8 mouse cellular contexts compared by ENCODE assay signal in the genomic region with DNA sequence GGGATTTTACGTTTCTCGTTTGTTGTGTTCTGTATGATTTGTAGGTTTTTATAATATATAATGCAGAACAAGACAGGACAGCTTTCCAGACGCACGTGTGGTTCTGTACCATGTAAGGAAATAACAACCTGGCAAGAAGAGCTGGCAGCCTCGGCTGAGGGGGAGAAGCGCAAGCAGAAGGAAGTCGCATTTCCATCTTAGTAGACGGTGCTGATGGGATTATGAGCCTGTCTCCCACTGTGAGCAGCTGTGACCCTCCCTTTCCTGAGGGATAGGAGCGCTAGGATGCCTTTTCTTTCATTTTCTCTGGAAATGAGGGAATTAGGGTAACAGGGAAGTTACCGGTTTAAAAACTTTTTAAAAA. TPM values are rescaled to one million over a fixed set of nuclear protein-coding genes. Genes with fewer than 3 reads are reported as not detected.
DNase-seq lines count a peak whose midpoint lies in the region; ATAC-seq and TF ChIP-seq lines count a peak whose summit lies in the region.

No protein-coding gene starts in this region.

- H3K4me3 ChIP-seq in lung, adult 2 months (replicated peaks; ENCODE audit: extremely low read depth, low read depth, low read length) = peak overlapping the region; percentile 36
- H3K4me3 ChIP-seq in embryonic facial prominence, embryonic 14.5 days (ENCODE audit: low read depth, low read length) = peak overlapping the region; percentile 32
- H3K4me3 ChIP-seq in hindbrain, embryonic 16.5 days (ENCODE audit: low read length) = peak overlapping the region; percentile 34
- no peak overlapping the region for H3K4me3 ChIP-seq in myocyte

- H3K4me1 ChIP-seq in lung, adult 2 months (ENCODE audit: control insufficient read depth, insufficient read depth, low read length) = no peaks in the 10 kb centered on the region
- no peaks in the 10 kb centered on the region for H3K4me1 ChIP-seq in embryonic facial prominence, embryonic 14.5 days (ENCODE audit: control insufficient read depth, insufficient read depth, low read length)
- H3K4me1 ChIP-seq in hindbrain, embryonic 16.5 days (ENCODE audit: control insufficient read depth, insufficient read depth, low read depth, low read length) = peaks cover 9% of the 10 kb centered on the region

- no peak for ATAC-seq in embryonic facial prominence, embryonic 14.5 days (ENCODE audit: low read depth)
- no peak for ATAC-seq in hindbrain, embryonic 16.5 days
- ATAC-seq in megakaryocyte progenitor cell, adult 5-6 weeks (replicated peaks; ENCODE audit: poor library complexity) = no peak
- no peak for ATAC-seq in CD4-positive, CD25-positive, alpha-beta regulatory T cell, adult 4 months
- no peak for ATAC-seq in erythroblast, adult 5-6 weeks (replicated peaks; ENCODE audit: low FRiP score, poor library complexity, severe bottlenecking)

- no peaks in the 10 kb centered on the region for H3K79me2 ChIP-seq in myocyte (ENCODE audit: control insufficient read depth, insufficient read depth)

- TF ChIP-seq CTCF in lung, adult 2 months (IDR thresholded peaks at IDR 0.05; ENCODE audit: insufficient read depth, low read length) = no peak

- TF ChIP-seq POLR2A in lung, adult 2 months (IDR thresholded peaks at IDR 0.05; ENCODE audit: borderline replicate concordance, extremely low read depth, low read depth, low read length) = no peak
- no peak for TF ChIP-seq POLR2A in myocyte (IDR thresholded peaks at IDR 0.05; ENCODE audit: insufficient read length, low read depth)

- DNase-seq in lung, adult 2 months = no peak
- DNase-seq in lung, postnatal 10 days = no peak
- DNase-seq in embryonic facial prominence, embryonic 14.5 days (ENCODE audit: low spot score) = peak; percentile 42

- 3% methylated on average over 10 of the region's 10 CpGs for WGBS in lung, adult 2 months
- 2% methylated on average over 10 of the region's 10 CpGs for WGBS in embryonic facial prominence, embryonic 14.5 days
- 5% methylated on average over 10 of the region's 10 CpGs for WGBS in hindbrain, embryonic 16.5 days

- peak overlapping the region; percentile 34; the same call in 1 of the 2 replicates for H3K9ac ChIP-seq in embryonic facial prominence, embryonic 14.5 days (ENCODE audit: low read depth, low read length)
- H3K9ac ChIP-seq in hindbrain, embryonic 16.5 days (ENCODE audit: low read depth, low read length) = peak overlapping the region; percentile 48

- H3K4me2 ChIP-seq in embryonic facial prominence, embryonic 14.5 days (ENCODE audit: low read depth, low read length) = peak overlapping the region; percentile 55
- H3K4me2 ChIP-seq in hindbrain, embryonic 16.5 days (ENCODE audit: low read length) = peak overlapping the region; percentile 68
- H3K4me2 ChIP-seq in myocyte (ENCODE audit: low read depth) = peak overlapping the region; percentile 60

- H3K27me3 ChIP-seq in embryonic facial prominence, embryonic 14.5 days (replicated peaks; ENCODE audit: control insufficient read depth, insufficient read depth, low read length) = peaks cover 8% of the 10 kb centered on the region; the same call in 1 of the 2 replicates
- no peaks in the 10 kb centered on the region; the same call in 1 of the 2 replicates for H3K27me3 ChIP-seq in hindbrain, embryonic 16.5 days (replicated peaks; ENCODE audit: control insufficient read depth, insufficient read depth, low read length)
- no peaks in the 10 kb centered on the region for H3K27me3 ChIP-seq in myocyte (ENCODE audit: control insufficient read depth, insufficient read depth, insufficient read length)

- H3K27ac ChIP-seq in embryonic facial prominence, embryonic 14.5 days (replicated peaks; ENCODE audit: low read depth, low read length) = no peak overlapping the region
- no peak overlapping the region for H3K27ac ChIP-seq in hindbrain, embryonic 16.5 days (ENCODE audit: low read depth, low read length)

- no peaks in the 10 kb centered on the region for H3K36me3 ChIP-seq in embryonic facial prominence, embryonic 14.5 days (ENCODE audit: control insufficient read depth, insufficient read depth, low read length)
- H3K36me3 ChIP-seq in hindbrain, embryonic 16.5 days (ENCODE audit: control insufficient read depth, insufficient read depth, low read length) = no peaks in the 10 kb centered on the region
- no peaks in the 10 kb centered on the region for H3K36me3 ChIP-seq in myocyte (ENCODE audit: control insufficient read depth, insufficient read depth)

- no peaks in the 10 kb centered on the region for H3K9me3 ChIP-seq in embryonic facial prominence, embryonic 14.5 days (ENCODE audit: control insufficient read depth, low read length)
- H3K9me3 ChIP-seq in hindbrain, embryonic 16.5 days (ENCODE audit: control insufficient read depth, low read length) = no peaks in the 10 kb centered on the region

- H3ac ChIP-seq in myocyte (ENCODE audit: control insufficient read depth, insufficient read length) = no peak overlapping the region

TF ChIP-seq in myocyte, 11 proteins besides CTCF, POLR2A, EP300 and RAD21:
- TF ChIP-seq E2F4 (IDR thresholded peaks at IDR 0.05; ENCODE audit: insufficient read depth) (no peak), REST (IDR thresholded peaks at IDR 0.05; ENCODE audit: insufficient read depth, insufficient read length) (no peak), MAX (IDR thresholded peaks at IDR 0.05; ENCODE audit: low read depth) (no peak)

RNA-seq across cellular contexts. Expression of gene Akap1, which starts 9.3 kb away (rescaled TPM):
- polyA plus RNA-seq in lung, adult 2 months (2012; rRNA removed) = 22.3 and 32.2 TPM in 2 replicates
- polyA plus RNA-seq in embryonic facial prominence, embryonic 14.5 days (2014; fragmentation: Nextera tagmentation; extraction: Ambion mirVana) = 22.2 and 28.2 TPM in 2 replicates
- 28.5 and 33.2 TPM in 2 replicates for polyA plus RNA-seq in hindbrain, embryonic 16.5 days (2015; fragmentation: Nextera tagmentation; extraction: Ambion mirVana)
- polyA plus RNA-seq in myocyte (2012; fragmentation: generic; extraction: Trizol) = 25.4 TPM
- total RNA-seq in megakaryocyte progenitor cell, adult 5-6 weeks (2015) = 8.9 and 9.5 TPM in 2 replicates
- total RNA-seq in megakaryocyte progenitor cell, adult 5-6 weeks (2017) = 22.4 and 24.0 TPM in 2 replicates
- 1 to 10 TPM; 1.3 to 1.6 TPM for polyA plus RNA-seq in CD4-positive, CD25-positive, alpha-beta regulatory T cell, adult 4 months (2017; shearing (Covaris generic))
- 1.0 and 3.7 TPM in 2 replicates for total RNA-seq in erythroblast, adult 5-6 weeks (2015; ENCODE audit: low replicate concordance)
- 0.98 and 3.7 TPM in 2 replicates for total RNA-seq in erythroblast, adult 5-6 weeks (2017; ENCODE audit: low replicate concordance)
